Mouse (Mus musculus) heart, postnatal 25 days (tissue): ENCODE measurements around the gene Fig4. TPM values are rescaled to one million over a fixed set of nuclear protein-coding genes. Genes with fewer than 3 reads are reported as not detected.

Experiments
- DNase-seq: peaks from one replicate; pipeline ENCODE4 v3.0.0; 2022; ENCODE audit warnings: low spot score
- intact Hi-C: fragments of 180-260 bp; cut with DNase I; formaldehyde crosslinking; loops from one replicate; pipeline ENCODE4 v1.15.1; 2025
- total RNA-seq, 2 experiments: library from RNA; stranded (reverse); gene quantifications; 2 replicates each; pipeline ENCODE4 v1.2.3; 2021

Fig4 gene
- total RNA-seq, result 10 to 100 TPM; 23.1 to 23.4 TPM

GRCm38 (mm10) chr10:41302689-41303431, at the start of gene Fig4:
TSS of gene Fig4 (minus strand) at chr10:41303260.
- peak; percentile 69 for DNase-seq
- intact Hi-C loops, result loop anchor here (10.0 kb wide), 3 partner anchors 202 to 418 kb away; partner anchors contain the start of genes Cdc40 and Wasf1

- no peak for DNase-seq
- intact Hi-C loops, result no loop called here
These were observed 38.3 kb upstream of the Fig4 start for GRCm38 (mm10) chr10:41341346-41341745.

DNA sequence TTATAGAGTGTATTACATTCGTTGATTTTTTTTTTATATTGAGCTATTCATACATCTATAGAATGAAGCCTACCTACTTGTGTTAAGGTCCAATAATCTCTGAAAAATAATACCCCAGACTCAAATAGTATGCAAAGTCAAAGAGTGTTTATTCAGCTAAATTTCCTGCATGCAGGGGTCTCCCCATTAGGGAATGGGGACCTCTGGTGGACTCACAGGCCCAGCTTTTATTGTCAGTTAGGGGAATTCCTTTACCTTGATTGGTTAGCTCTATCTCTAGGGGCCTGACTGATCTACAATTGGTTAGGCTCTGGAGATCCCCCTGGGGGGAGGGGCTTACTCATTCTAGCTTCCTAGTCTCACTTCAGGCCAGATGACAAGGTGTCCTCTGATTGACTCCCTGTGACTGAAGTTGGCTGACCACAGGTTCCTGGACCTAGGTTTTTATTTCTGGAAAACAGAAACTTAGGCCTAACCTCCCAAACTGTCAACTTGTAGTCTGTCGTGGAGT, 29.5 kb upstream of the Fig4 start:
- DNase-seq, result no peak
- intact Hi-C loops, result no loop called here

GRCm38 (mm10) chr10:41315866-41316265, 12.8 kb upstream of the Fig4 start:
- DNase-seq, result no peak
- intact Hi-C loops, result no loop called here

- no peak for DNase-seq
- intact Hi-C loops, result loop anchor here (10.0 kb wide), 3 partner anchors 197 to 423 kb away; partner anchors contain the start of genes Cdc40 and Wasf1
These were observed 5.1 kb upstream of the Fig4 start for GRCm38 (mm10) chr10:41308205-41308604.

GRCm38 (mm10) chr10:41304961-41305455, 1.9 kb upstream of the Fig4 start:
- DNase-seq, result no peak
- intact Hi-C loops, result loop anchor here (10.0 kb wide), 3 partner anchors 200 to 420 kb away; partner anchors contain the start of genes Cdc40 and Wasf1

DNA sequence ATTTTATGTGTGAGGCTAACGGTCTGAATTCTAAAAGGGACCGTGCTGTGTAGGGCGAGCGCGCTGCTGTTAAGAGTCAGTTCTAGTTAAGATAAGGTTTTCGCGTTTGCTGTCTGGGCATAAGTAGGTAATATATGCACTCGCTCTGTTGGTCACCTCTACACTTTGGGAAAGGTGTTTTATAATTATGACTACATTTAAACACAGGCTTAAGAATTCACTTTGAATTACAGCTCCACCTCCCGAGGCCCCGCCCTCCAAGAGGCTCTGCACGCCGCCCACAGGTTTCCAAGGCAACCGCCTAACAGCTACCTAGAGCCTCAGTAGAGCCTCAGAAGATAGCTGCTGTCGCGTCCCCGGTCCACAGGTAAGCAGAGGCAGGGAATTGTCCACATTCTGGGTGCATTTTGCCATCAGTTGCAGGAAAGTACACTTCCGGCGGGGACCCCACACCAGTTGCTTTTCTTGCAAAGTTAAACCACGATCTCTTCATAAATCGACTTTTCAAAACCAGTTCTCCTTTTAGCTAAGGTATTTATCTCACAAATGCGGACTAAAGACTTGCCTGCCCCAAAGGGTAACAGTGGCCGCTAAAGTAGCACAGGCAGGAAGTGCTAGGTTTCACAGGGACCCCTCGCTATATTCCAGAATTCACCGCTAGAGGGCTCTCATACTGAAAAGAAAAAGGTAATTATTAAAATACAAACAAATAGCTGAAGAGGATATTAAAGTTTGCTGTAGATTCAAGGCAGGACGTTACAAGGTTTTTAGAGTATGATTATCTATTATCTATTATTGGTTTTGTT, 782 bp upstream of the Fig4 start, which contains the start of gene Ak9:
Ak9 (plus strand) TSS at position 342 of the 806 bp plus-strand sequence.
- peak; percentile 67 for DNase-seq
- intact Hi-C loops, result loop anchor here (10.0 kb wide), 3 partner anchors 201 to 419 kb away; partner anchors contain the start of genes Cdc40 and Wasf1

GRCm38 (mm10) chr10:41300161-41300560, 2.9 kb downstream of the Fig4 start:
- no peak for DNase-seq
- intact Hi-C loops, result loop anchor here (10.0 kb wide), 3 partner anchors 205 to 415 kb away; partner anchors contain the start of genes Cdc40 and Wasf1

- DNase-seq, result no peak
- intact Hi-C loops, result no loop called here
These were observed 7.9 kb downstream of the Fig4 start for GRCm38 (mm10) chr10:41295145-41295544.

DNA sequence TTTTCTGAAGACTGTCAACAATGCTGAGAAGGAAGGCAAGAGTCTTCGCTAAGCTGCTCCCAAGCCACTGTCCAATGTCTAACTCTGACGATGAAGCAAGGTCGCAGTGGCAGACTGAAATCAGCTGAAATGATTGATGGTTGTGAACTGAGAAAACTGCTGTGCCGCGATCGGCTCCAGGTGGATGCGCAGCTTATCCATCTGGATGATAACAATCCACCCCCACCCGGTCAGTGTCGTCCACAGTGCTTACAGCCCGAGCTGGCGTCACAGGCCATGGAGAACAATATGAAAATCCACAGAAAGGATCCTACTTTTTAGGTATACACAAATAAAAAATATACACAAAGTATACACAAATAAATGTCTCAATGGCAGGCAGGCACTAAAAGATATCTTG, 8.3 kb downstream of the Fig4 start:
- no peak for DNase-seq
- intact Hi-C loops, result no loop called here

DNA sequence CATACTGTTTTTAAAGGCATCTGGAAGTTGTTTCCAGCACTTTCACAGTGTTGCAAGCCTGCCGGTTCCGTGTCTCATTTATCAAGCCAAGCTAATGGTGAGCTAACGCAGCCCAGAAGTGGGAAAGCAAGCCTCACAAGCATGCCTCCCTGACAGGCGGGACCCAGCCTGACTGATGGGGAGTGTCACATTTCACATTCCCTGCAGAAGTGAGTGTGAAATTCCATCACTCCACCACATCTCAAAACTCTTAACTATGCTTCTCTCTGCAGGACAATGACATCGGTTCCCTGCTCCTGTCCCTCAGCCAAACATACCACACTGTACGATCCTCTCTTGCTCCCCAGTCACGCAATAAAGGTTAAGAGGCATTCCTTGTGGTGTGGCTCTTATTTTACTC, 10.0 kb downstream of the Fig4 start:
- intact Hi-C loops, result no loop called here
- DNase-seq, result no peak

- intact Hi-C loops, result no loop called here
- DNase-seq, result no peak
These were observed 12.0 kb downstream of the Fig4 start for GRCm38 (mm10) chr10:41291021-41291420.

GRCm38 (mm10) chr10:41288771-41289415, 14.2 kb downstream of the Fig4 start:
- DNase-seq, result peak; percentile 37
- intact Hi-C loops, result no loop called here

DNA sequence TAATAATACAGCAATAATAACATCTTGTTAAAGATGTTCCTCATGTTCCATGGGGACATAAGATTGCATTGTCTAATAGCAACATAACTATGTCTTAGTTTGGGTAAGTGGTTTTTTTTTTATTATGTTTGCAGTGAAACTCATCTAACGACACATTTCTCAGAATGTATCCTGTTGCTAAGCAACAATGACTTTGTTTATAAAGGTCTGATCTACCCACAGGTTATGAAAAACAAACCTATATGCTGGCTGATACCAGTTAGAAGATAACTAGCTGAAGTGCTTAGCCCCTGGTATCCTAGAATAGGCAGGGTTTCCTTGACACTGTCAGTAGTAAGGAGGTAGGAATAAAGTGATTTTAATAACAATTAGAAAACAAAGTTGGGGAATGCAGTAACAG, 15.0 kb downstream of the Fig4 start:
- intact Hi-C loops, result no loop called here
- no peak for DNase-seq

- no peak for DNase-seq
- intact Hi-C loops, result no loop called here
These were observed 15.4 kb downstream of the Fig4 start for GRCm38 (mm10) chr10:41287618-41288017.

DNA sequence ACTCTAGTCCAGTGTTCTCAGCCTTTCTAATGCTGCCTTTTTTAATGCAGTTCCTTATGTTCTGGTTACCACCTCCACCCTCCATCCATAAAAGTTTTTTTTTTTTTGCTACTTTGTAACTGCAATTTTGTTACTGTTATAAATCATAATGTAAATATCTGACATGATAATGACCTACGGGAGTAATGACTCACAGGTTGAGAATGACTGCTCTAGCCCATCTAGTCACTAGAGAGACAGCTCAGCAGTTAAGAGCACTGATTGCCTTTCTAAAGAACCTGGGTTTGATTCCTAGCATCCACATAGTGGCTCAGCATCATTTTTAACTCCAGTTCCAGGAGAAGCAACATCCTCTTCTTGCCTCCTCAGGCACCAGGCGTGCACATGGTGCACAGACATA, 21.0 kb downstream of the Fig4 start:
- intact Hi-C loops, result loop anchor here (5.0 kb wide), 1 partner anchor 280 kb away; no protein-coding TSS in a partner anchor
- no peak for DNase-seq

DNA sequence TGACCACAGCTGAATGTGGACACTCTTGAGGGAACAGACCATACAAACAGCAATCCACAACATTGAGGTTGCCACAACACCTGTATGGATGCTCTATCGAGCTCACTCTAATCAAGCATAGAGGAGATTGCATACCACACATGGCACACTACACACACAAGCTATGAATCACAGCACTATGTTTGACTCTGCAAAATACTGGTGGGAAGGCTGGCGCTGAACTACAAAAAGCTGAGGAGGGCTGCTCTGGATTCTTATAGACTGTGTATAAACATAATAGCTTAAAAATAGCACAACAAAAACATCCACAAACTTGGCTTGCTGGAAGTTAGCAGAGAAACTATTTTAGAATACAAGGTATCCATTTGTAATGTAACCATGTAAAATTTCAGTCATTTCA, 22.3 kb downstream of the Fig4 start:
- DNase-seq, result no peak
- intact Hi-C loops, result loop anchor here (5.0 kb wide), 1 partner anchor 278 kb away; no protein-coding TSS in a partner anchor

DNA sequence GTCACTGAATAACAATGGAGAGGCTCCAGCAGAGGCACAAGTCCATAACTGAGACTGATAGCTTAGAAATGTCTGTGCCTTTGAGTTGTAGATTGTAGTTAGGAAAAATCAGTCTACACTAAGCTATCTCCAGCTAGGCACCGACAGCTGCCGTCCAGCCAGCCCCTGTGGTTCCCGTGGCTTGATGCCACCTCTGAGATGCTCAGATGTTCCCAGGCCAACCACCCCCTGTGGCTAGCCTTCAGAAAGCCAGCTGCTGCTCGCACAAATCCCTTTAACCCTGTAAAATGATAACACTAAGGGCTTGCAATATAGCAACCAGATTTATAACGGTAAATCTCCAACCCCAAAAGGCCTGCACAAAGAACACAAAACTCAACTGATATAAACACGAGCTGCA, 22.9 kb downstream of the Fig4 start:
- intact Hi-C loops, result loop anchor here (5.0 kb wide), 1 partner anchor 278 kb away; no protein-coding TSS in a partner anchor
- no peak for DNase-seq

- DNase-seq, result no peak
- intact Hi-C loops, result no loop called here
These were observed 24.3 kb downstream of the Fig4 start for GRCm38 (mm10) chr10:41278808-41279207.

DNA sequence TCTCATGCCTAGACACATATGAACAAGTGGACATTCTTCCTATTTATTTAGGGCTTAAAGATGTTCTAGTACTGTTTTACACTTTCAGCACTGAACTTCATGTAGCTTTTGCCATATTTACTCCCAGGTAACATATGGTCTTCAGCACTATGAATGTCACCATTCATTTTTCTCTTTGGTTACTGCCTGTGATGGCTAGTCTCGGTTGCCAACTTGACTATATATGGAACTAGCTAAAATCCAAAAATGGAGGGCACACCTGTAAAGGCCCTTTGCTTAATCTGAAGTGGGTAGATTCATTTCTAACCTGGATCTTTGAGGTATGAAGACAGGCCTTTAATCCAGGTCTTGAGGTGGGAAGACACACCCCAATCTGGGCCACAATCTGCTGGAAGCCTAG, 28.2 kb downstream of the Fig4 start:
- no peak for DNase-seq
- intact Hi-C loops, result no loop called here
